Mouse (Mus musculus) spleen, embryonic (tissue): ENCODE measurements around the gene Ltc4s.

Experiments used
- CTCF ChIA-PET: fragments of 350-600 bp; sonication (Branson Sonifier 250); formaldehyde crosslinking; loops from one replicate; lab custom pipeline; 2022; lab: Charles Lee

Ltc4s gene

GRCm38 (mm10) chr11:50238324-50238723 lies at the start of gene Ltc4s:
TSS of gene Ltc4s (minus strand) at chr11:50238616.
- CTCF ChIA-PET: no interaction called here

GRCm38 (mm10) chr11:50286428-50286827 lies 48.0 kb upstream of the Ltc4s start:
- CTCF ChIA-PET: no interaction called here

- CTCF ChIA-PET: no interaction called here
Observed at GRCm38 (mm10) chr11:50285696-50286095, 47.3 kb upstream of the Ltc4s start.

GRCm38 (mm10) chr11:50285263-50285662 lies 46.8 kb upstream of the Ltc4s start:
- CTCF ChIA-PET: no interaction called here

GRCm38 (mm10) chr11:50280053-50280452 lies 41.6 kb upstream of the Ltc4s start:
- CTCF ChIA-PET: no interaction called here

GRCm38 (mm10) chr11:50279005-50279404 lies 40.6 kb upstream of the Ltc4s start:
- CTCF ChIA-PET: no interaction called here

GRCm38 (mm10) chr11:50277706-50278105 lies 39.3 kb upstream of the Ltc4s start:
- CTCF ChIA-PET: no interaction called here

GRCm38 (mm10) chr11:50277025-50277424 lies 38.6 kb upstream of the Ltc4s start:
- CTCF ChIA-PET: no interaction called here

GRCm38 (mm10) chr11:50275568-50276151 lies 37.2 kb upstream of the Ltc4s start:
- CTCF ChIA-PET: interaction anchor here (1.2 kb wide), 1 partner anchor 13 kb away, joined by 3 read pairs; no protein-coding TSS in a partner anchor

- CTCF ChIA-PET: interaction anchor here (1.2 kb wide), 1 partner anchor 14 kb away, joined by 3 read pairs; no protein-coding TSS in a partner anchor
Observed at GRCm38 (mm10) chr11:50275077-50275476, 36.7 kb upstream of the Ltc4s start.

- CTCF ChIA-PET: no interaction called here
Observed at GRCm38 (mm10) chr11:50272819-50273218, 34.4 kb upstream of the Ltc4s start.

- CTCF ChIA-PET: interaction anchor here (0.6 kb wide), 1 partner anchor 46 kb away, joined by 5 read pairs; no protein-coding TSS in a partner anchor
Observed at GRCm38 (mm10) chr11:50269885-50270284, 31.5 kb upstream of the Ltc4s start.

GRCm38 (mm10) chr11:50269163-50269562 lies 30.7 kb upstream of the Ltc4s start:
- CTCF ChIA-PET: interaction anchor here (0.6 kb wide), 1 partner anchor 45 kb away, joined by 5 read pairs; no protein-coding TSS in a partner anchor

GRCm38 (mm10) chr11:50266997-50267396 lies 28.6 kb upstream of the Ltc4s start:
- CTCF ChIA-PET: no interaction called here

GRCm38 (mm10) chr11:50265931-50266330 lies 27.5 kb upstream of the Ltc4s start:
- CTCF ChIA-PET: no interaction called here

- CTCF ChIA-PET: no interaction called here
Observed at GRCm38 (mm10) chr11:50263198-50263597, 24.8 kb upstream of the Ltc4s start.

GRCm38 (mm10) chr11:50262020-50262419 lies 23.6 kb upstream of the Ltc4s start:
- CTCF ChIA-PET: no interaction called here

GRCm38 (mm10) chr11:50258310-50258709 lies 19.9 kb upstream of the Ltc4s start:
- CTCF ChIA-PET: no interaction called here

GRCm38 (mm10) chr11:50256615-50257014 lies 18.2 kb upstream of the Ltc4s start:
- CTCF ChIA-PET: no interaction called here

GRCm38 (mm10) chr11:50254010-50254580 lies 15.7 kb upstream of the Ltc4s start:
- CTCF ChIA-PET: interaction anchor here (0.6 kb wide), 1 partner anchor 15 kb away, joined by 4 read pairs; no protein-coding TSS in a partner anchor

- CTCF ChIA-PET: no interaction called here
Observed at GRCm38 (mm10) chr11:50253393-50253792, 15.0 kb upstream of the Ltc4s start.

GRCm38 (mm10) chr11:50252684-50253265 lies 14.4 kb upstream of the Ltc4s start:
- CTCF ChIA-PET: no interaction called here

- CTCF ChIA-PET: no interaction called here
Observed at GRCm38 (mm10) chr11:50252166-50252565, 13.8 kb upstream of the Ltc4s start.
